Mouse (Mus musculus): ENCODE measurements around the gene Mcee. TPM values are rescaled to one million over a fixed set of nuclear protein-coding genes. Genes with fewer than 3 reads are reported as not detected.

The Mcee gene
- 10 to 100 TPM; 34.0 to 35.4 TPM for total RNA-seq (2023)

DNA sequence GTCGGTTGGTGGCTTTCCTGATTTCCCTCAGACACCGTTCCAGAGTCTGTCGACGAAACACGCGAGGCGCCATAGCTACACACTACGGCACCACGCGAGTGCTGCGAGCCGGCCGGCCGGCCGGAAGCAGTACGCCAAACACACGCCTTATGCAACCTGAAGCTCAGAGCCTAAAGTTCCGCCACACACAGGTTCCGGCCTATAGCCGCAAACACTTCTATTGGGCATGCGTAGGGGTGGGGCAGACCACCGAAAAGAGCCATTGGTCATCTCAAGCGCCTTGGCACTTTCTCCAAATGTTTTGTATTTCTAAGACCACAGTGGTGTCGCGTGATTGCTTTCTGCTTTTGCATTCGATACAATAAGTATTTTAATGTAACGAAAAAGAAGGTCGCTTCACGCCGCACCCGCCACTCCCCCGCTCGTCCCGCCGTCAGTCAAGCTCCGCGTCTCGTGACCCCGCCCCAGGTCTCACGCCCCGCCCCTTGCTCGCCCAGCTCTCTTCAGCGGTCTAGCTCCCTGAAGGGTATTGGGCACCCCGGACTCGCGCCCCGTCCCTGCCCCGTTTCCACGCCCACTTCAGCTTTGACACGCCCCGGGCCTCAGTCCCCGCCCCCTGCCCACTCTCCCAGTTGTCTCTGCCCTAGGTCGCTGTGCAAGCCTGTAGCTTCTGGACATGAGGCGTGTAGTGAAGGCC lies at the start of gene Mcee, which contains the start of gene Mphosph10:
TSS of gene Mcee (plus strand) at position 486 of the 697 bp plus-strand sequence.
TSS of gene Mphosph10 (minus strand) at position 147 of the 697 bp plus-strand sequence.

DNA sequence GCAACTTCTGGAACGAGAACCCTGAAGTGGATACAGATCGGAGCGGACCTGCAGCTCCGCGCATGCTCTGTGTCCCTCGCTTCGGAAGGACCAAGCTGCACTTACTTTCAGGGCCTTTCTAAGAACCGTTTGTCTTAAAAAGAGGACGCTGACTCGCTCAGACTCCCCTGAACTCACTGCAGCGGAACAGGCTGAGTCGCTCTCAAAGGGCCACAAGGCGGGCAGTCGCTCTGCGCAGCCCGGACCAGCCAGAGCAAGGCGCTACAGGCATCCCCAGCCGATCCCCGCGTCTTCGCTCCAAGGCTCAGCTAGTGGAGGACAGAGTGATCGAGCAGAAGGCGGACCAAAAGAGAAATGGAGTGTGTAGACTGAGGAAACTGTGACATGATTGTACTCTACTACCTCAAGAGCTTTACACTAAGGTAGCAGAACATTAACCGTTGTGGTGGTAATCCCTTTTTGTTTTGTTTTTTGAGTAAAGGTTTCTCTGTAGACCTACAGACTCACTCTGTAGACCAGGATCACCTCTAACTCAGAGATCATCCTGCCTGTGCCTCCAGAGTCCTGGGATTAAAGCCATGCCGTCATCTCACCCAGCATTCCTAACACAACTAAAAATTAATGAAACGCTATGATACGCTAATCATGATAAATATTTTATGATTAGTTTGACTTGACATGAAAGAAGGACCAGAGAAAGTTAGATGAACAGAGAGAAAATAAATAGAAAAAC lies 18.4 kb upstream of the Mcee start, which contains the start of gene Fan1:
TSS of gene Fan1 (minus strand) at position 266 of the 733 bp plus-strand sequence.

Other genes starting within 250 kb of the Mcee start
- not detected for gene Trpm1, start 238.8 kb upstream of the Mcee start, total RNA-seq (2023)
- 10 to 100 TPM; 13.3 to 18.0 TPM for gene Mtmr10, start 105.0 kb upstream of the Mcee start, total RNA-seq (2023)
- gene Fan1, start 18.5 kb upstream of the Mcee start, total RNA-seq (2023): 1 to 10 TPM; 2.7 to 2.8 TPM
- 10 to 100 TPM; 31.9 to 34.6 TPM for gene Mphosph10, start 339 bp upstream of the Mcee start, total RNA-seq (2023)
- not detected for gene Apba2, start 109.1 kb downstream of the Mcee start, total RNA-seq (2023)

All from neutrophil, adult 59 days (primary cell).